Mouse (Mus musculus): ENCODE results near the gene Vmn1r27. TPM values are rescaled to one million over a fixed set of nuclear protein-coding genes. Genes with fewer than 3 reads are reported as not detected.

The Vmn1r27 gene
- not detected for polyA plus RNA-seq (2012; fragmentation: generic; extraction: Trizol)

GRCm38 (mm10) chr6:58218721-58219120 is at the start of gene Vmn1r27:
Vmn1r27 (minus strand) TSS chr6:58218821.
- Histone ChIP-seq H3ac (ENCODE audit: control insufficient read depth, insufficient read length) (no peak within 1 kb of the TSS), H3K79me2 (ENCODE audit: control insufficient read depth, insufficient read depth) (no peaks in the 10 kb centered on the region), H3K4me3 (no peak within 1 kb of the TSS), H3K36me3 (ENCODE audit: control insufficient read depth, insufficient read depth) (no peaks in the 10 kb centered on the region), H3K27me3 (ENCODE audit: control insufficient read depth, insufficient read depth, insufficient read length) (no peaks in the 10 kb centered on the region), H3K4me2 (ENCODE audit: low read depth) (no peak within 1 kb of the TSS)
- TF ChIP-seq USF1 (IDR thresholded peaks at IDR 0.05; ENCODE audit: low read depth) (no peak), TCF3 (IDR thresholded peaks at IDR 0.05; ENCODE audit: insufficient read length, low read depth) (no peak), SRF (IDR thresholded peaks at IDR 0.05; ENCODE audit: control insufficient read depth, insufficient read length, low read depth) (no peak), MAX (IDR thresholded peaks at IDR 0.05; ENCODE audit: low read depth) (no peak), TCF12 (IDR thresholded peaks at IDR 0.05; ENCODE audit: insufficient read depth, poor library complexity, severe bottlenecking) (no peak), POLR2AphosphoS2 (IDR thresholded peaks at IDR 0.05; ENCODE audit: insufficient read length, low read depth) (no peak), POLR2A (IDR thresholded peaks at IDR 0.05; ENCODE audit: insufficient read length, low read depth) (no peak), REST (IDR thresholded peaks at IDR 0.05; ENCODE audit: insufficient read depth, insufficient read length) (no peak), MYOG (IDR thresholded peaks at IDR 0.05; ENCODE audit: control insufficient read depth in 1 of 3, insufficient read depth in 1 of 3, insufficient read length in 2 of 3, low read depth in 2 of 3) (no peak), CEBPB (IDR thresholded peaks at IDR 0.05; ENCODE audit: insufficient read depth, poor library complexity, severe bottlenecking) (no peak), MYOD1 (IDR thresholded peaks at IDR 0.05; ENCODE audit: control insufficient read depth in 1 of 3, insufficient read length in 2 of 3, low read depth in 2 of 3) (no peak), E2F4 (IDR thresholded peaks at IDR 0.05; ENCODE audit: insufficient read depth) (no peak)

GRCm38 (mm10) chr6:58261737-58262136 is 43.1 kb upstream of the Vmn1r27 start, which contains the start of gene Vmn1r28:
Vmn1r28 (plus strand) TSS chr6:58262037.
- Histone ChIP-seq H3K36me3 (ENCODE audit: control insufficient read depth, insufficient read depth) (no peaks in the 10 kb centered on the region), H3K4me2 (ENCODE audit: low read depth) (no peak within 1 kb of the TSS), H3K27me3 (ENCODE audit: control insufficient read depth, insufficient read depth, insufficient read length) (no peaks in the 10 kb centered on the region), H3K79me2 (ENCODE audit: control insufficient read depth, insufficient read depth) (no peaks in the 10 kb centered on the region), H3ac (ENCODE audit: control insufficient read depth, insufficient read length) (no peak within 1 kb of the TSS), H3K4me3 (no peak within 1 kb of the TSS)
- no peak for TF ChIP-seq MYOG (IDR thresholded peaks at IDR 0.05; ENCODE audit: control insufficient read depth in 1 of 3, insufficient read depth in 1 of 3, insufficient read length in 2 of 3, low read depth in 2 of 3)
- TF ChIP-seq MAX (IDR thresholded peaks at IDR 0.05; ENCODE audit: low read depth), result no peak
- TF ChIP-seq E2F4 (IDR thresholded peaks at IDR 0.05; ENCODE audit: insufficient read depth), result no peak
- no peak for TF ChIP-seq MYOD1 (IDR thresholded peaks at IDR 0.05; ENCODE audit: control insufficient read depth in 1 of 3, insufficient read length in 2 of 3, low read depth in 2 of 3)
- no peak for TF ChIP-seq TCF3 (IDR thresholded peaks at IDR 0.05; ENCODE audit: insufficient read length, low read depth)
- TF ChIP-seq CEBPB (IDR thresholded peaks at IDR 0.05; ENCODE audit: insufficient read depth, poor library complexity, severe bottlenecking), result no peak
- TF ChIP-seq POLR2AphosphoS2 (IDR thresholded peaks at IDR 0.05; ENCODE audit: insufficient read length, low read depth), result no peak
- no peak for TF ChIP-seq REST (IDR thresholded peaks at IDR 0.05; ENCODE audit: insufficient read depth, insufficient read length)
- no peak for TF ChIP-seq USF1 (IDR thresholded peaks at IDR 0.05; ENCODE audit: low read depth)
- TF ChIP-seq SRF (IDR thresholded peaks at IDR 0.05; ENCODE audit: control insufficient read depth, insufficient read length, low read depth), result no peak
- TF ChIP-seq POLR2A (IDR thresholded peaks at IDR 0.05; ENCODE audit: insufficient read length, low read depth), result no peak
- no peak for TF ChIP-seq TCF12 (IDR thresholded peaks at IDR 0.05; ENCODE audit: insufficient read depth, poor library complexity, severe bottlenecking)

GRCm38 (mm10) chr6:58216119-58216518 is 2.5 kb downstream of the Vmn1r27 start:
- Histone ChIP-seq H3K4me2 (ENCODE audit: low read depth) (no peak overlapping the region), H3K4me3 (no peak overlapping the region), H3ac (ENCODE audit: control insufficient read depth, insufficient read length) (no peak overlapping the region), H3K36me3 (ENCODE audit: control insufficient read depth, insufficient read depth) (no peaks in the 10 kb centered on the region), H3K79me2 (ENCODE audit: control insufficient read depth, insufficient read depth) (no peaks in the 10 kb centered on the region), H3K27me3 (ENCODE audit: control insufficient read depth, insufficient read depth, insufficient read length) (no peaks in the 10 kb centered on the region)
- no peak for TF ChIP-seq USF1 (IDR thresholded peaks at IDR 0.05; ENCODE audit: low read depth)
- no peak for TF ChIP-seq POLR2A (IDR thresholded peaks at IDR 0.05; ENCODE audit: insufficient read length, low read depth)
- TF ChIP-seq MYOD1 (IDR thresholded peaks at IDR 0.05; ENCODE audit: control insufficient read depth in 1 of 3, insufficient read length in 2 of 3, low read depth in 2 of 3), result no peak
- no peak for TF ChIP-seq E2F4 (IDR thresholded peaks at IDR 0.05; ENCODE audit: insufficient read depth)
- TF ChIP-seq POLR2AphosphoS2 (IDR thresholded peaks at IDR 0.05; ENCODE audit: insufficient read length, low read depth), result no peak

Other genes starting within 250 kb of the Vmn1r27 start
- not detected for gene Vmn1r25, start 238.0 kb downstream of the Vmn1r27 start, polyA plus RNA-seq (2012; fragmentation: generic; extraction: Trizol)
- not detected for gene Vmn1r26, start 203.7 kb downstream of the Vmn1r27 start, polyA plus RNA-seq (2012; fragmentation: generic; extraction: Trizol)
- not detected for gene Vmn1r28, start 43.2 kb upstream of the Vmn1r27 start, polyA plus RNA-seq (2012; fragmentation: generic; extraction: Trizol)
- gene Vmn1r29, start 82.7 kb upstream of the Vmn1r27 start, polyA plus RNA-seq (2012; fragmentation: generic; extraction: Trizol), result not detected
- gene Vmn1r30, start 224.6 kb upstream of the Vmn1r27 start, polyA plus RNA-seq (2012; fragmentation: generic; extraction: Trizol), result not detected

Data from myocyte (in vitro differentiated cells).